Mouse (Mus musculus) limb, embryonic 14.5 days (tissue): ENCODE results near the gene Sh2d7. TPM values are rescaled to one million over a fixed set of nuclear protein-coding genes. Genes with fewer than 3 reads are reported as not detected.

Experiments used
- ATAC-seq: fragments of 200-750 bp; cut with Nextera tagmentation; 2 replicates; pipeline ENCODE4 v1.8.0; 2017; ENCODE audit warnings: low read depth, moderate number of reproducible peaks, moderate TSS enrichment; ENCODE audit not compliant: low FRiP score
- DNase-seq: peaks from one replicate; pipeline ENCODE4 v3.0.0-alpha.2; 2015; ENCODE audit warnings: low spot score
- H3K27ac ChIP-seq: fragments of 300-500 bp; sonication (generic); replicated peaks from 2 replicates; pipeline ENCODE4 v1.5.1; 2014; ENCODE audit warnings: low read depth, mild to moderate bottlenecking, low read length, moderate library complexity, mixed read lengths
- H3K27me3 ChIP-seq: fragments of 300-500 bp; sonication (generic); 2 replicates; pipeline ENCODE4 v1.6.1; 2014; ENCODE audit warnings: low read length, mixed read lengths; ENCODE audit not compliant: control insufficient read depth, insufficient read depth
- H3K36me3 ChIP-seq: fragments of 300-500 bp; sonication (generic); 2 replicates; pipeline ENCODE4 v1.6.1; 2014; ENCODE audit warnings: mild to moderate bottlenecking, low read length, moderate library complexity, mixed read lengths; ENCODE audit not compliant: control insufficient read depth, insufficient read depth
- H3K4me1 ChIP-seq: fragments of 300-500 bp; sonication (generic); 2 replicates; pipeline ENCODE4 v1.6.1; 2014; ENCODE audit warnings: antibody characterized with exemption, low read length, mixed read lengths; ENCODE audit not compliant: control insufficient read depth, insufficient read depth
- H3K4me2 ChIP-seq: fragments of 300-500 bp; sonication (generic); replicated peaks from 2 replicates; pipeline ENCODE4 v1.6.1; 2014; ENCODE audit warnings: low read depth, mild to moderate bottlenecking, low read length, moderate library complexity; ENCODE audit not compliant: severe bottlenecking
- H3K4me3 ChIP-seq: fragments of 300-500 bp; sonication (generic); replicated peaks from 2 replicates; pipeline ENCODE4 v1.5.1; 2014; ENCODE audit warnings: low read length
- H3K9ac ChIP-seq: fragments of 300-500 bp; sonication (generic); 2 replicates; pipeline ENCODE4 v1.6.1; 2014; ENCODE audit warnings: mild to moderate bottlenecking, low read depth, low read length, moderate library complexity; ENCODE audit not compliant: severe bottlenecking
- H3K9me3 ChIP-seq: fragments of 300-500 bp; sonication (generic); 2 replicates; pipeline ENCODE4 v1.6.1; 2016; ENCODE audit warnings: low read length; ENCODE audit not compliant: control insufficient read depth
- POLR2A ChIP-seq: fragments of 200-500 bp; IDR thresholded peaks from 2 replicates; pipeline ENCODE4 v1.8.0; 2012; ENCODE audit warnings: inconsistent platforms, mild to moderate bottlenecking, moderate library complexity, borderline replicate concordance; ENCODE audit not compliant: insufficient read depth, insufficient read length; ENCODE audit errors: extremely low read depth
- WGBS: fragments of 180-500 bp; shearing (Covaris S2); extraction: QIAGEN DNeasy Blood & Tissue Kit; methylation state at CpG from one replicate; pipeline ENCODE4 v1.1.7; 2014; 5-methylcytosine and 5-hydroxymethylcytosine counted together
- polyA plus RNA-seq, 2 experiments: library from polyadenylated mRNA; depleted of rRNA in 1 of 2; stranded (reverse) in 1 of 2; unstranded in 1 of 2; fragments of >200 nt; fragmentation: Nextera tagmentation in 1 of 2; extraction: Ambion mirVana in 1 of 2; gene quantifications; 2 replicates each; pipeline versions ENCODE4 v1.2.1 to v1.2.3; 2012 to 2014

Sh2d7 gene
- polyA plus RNA-seq, 2 experiments, result not detected

DNA sequence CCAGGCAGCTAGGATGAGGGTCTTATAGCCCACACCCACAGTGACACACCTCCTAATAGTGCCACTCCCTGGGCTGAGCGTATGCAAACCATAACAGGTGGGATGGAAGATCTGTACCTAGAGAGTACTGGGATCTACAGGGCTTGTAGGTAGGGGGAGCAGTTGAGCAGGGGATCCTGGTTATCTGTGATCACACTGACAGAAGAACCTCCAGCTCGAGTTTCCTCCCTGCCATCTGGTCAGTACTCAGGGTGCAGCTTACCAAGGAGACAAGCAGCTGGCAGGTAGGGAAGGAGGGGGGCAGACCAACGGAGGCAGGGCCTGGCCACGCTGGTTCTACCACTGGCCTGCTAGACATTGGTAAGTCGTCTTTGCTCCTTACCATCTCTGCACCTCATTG is 13.6 kb downstream of the Sh2d7 start:
- TF ChIP-seq POLR2A, result no peak
- Histone ChIP-seq H3K4me1 (no peaks in the 10 kb centered on the region), H3K4me3 (no peak overlapping the region), H3K9me3 (no peaks in the 10 kb centered on the region), H3K27ac (no peak overlapping the region), H3K9ac (no peak overlapping the region), H3K36me3 (no peaks in the 10 kb centered on the region), H3K4me2 (no peak overlapping the region), H3K27me3 (no peaks in the 10 kb centered on the region)
- ATAC-seq (no peak), DNase-seq (no peak)
- WGBS, result 23% methylated on average over 5 of the region's 5 CpGs

DNA sequence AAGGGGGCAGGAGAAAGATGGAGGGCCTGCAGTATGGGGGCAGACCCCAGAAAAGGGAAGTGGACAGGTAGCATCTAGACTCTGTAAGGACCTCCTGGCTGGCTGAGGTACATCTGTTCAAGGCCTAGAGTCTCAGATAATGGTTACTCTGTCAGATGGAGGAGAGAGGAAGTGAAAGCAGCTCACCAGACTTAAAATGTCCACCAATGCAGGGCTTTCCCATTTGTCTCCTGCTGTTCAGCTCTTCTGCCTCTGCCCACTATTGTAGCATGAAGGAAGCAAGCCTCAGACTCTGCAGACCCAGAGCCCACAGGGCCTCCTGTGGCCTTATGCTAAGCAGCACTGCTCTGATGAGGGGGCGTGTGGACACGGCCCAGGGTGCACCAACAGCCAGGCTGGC is 16.3 kb downstream of the Sh2d7 start:
- TF ChIP-seq POLR2A, result no peak

DNA sequence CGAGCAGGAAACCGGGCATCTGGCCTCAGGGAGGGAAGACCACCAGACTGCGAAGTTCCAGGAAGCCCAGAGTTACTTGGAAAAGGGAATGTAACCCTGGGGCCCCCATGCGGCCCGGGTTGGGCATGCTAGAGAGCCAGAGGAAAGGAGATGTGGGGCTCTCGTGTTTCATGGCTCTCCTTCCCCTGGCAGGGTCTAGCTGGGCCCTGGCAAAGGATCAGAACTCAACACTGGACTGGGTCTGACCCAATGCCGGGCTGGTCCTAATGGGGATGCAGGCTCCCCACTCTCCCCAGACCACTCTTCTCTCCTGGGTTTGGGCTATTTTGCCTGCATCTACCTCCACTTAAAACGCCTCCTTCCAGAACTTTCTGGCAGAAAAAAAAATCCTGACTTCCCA is 19.9 kb downstream of the Sh2d7 start:
- no peaks in the 10 kb centered on the region for H3K36me3 ChIP-seq
- ATAC-seq (no peak), DNase-seq (no peak)
- no peak overlapping the region for H3K4me3 ChIP-seq
- H3K4me1 ChIP-seq, result no peaks in the 10 kb centered on the region; the same call in 1 of the 2 replicates
- H3K9me3 ChIP-seq, result no peaks in the 10 kb centered on the region
- H3K27ac ChIP-seq, result no peak overlapping the region
- TF ChIP-seq POLR2A, result no peak
- H3K9ac ChIP-seq, result no peak overlapping the region
- WGBS, result 63% methylated on average over 8 of the region's 8 CpGs
- H3K4me2 ChIP-seq, result no peak overlapping the region
- no peaks in the 10 kb centered on the region for H3K27me3 ChIP-seq

More for the DNA sequence above, 16.3 kb downstream of the Sh2d7 start:
- DNase-seq (no peak), ATAC-seq (no peak)
- Histone ChIP-seq H3K4me1 (no peaks in the 10 kb centered on the region; the same call in 1 of the 2 replicates), H3K9ac (no peak overlapping the region), H3K4me2 (no peak overlapping the region), H3K9me3 (no peaks in the 10 kb centered on the region), H3K4me3 (no peak overlapping the region), H3K27me3 (no peaks in the 10 kb centered on the region), H3K36me3 (no peaks in the 10 kb centered on the region), H3K27ac (no peak overlapping the region)
- 82% methylated on average over 2 of the region's 2 CpGs for WGBS

DNA sequence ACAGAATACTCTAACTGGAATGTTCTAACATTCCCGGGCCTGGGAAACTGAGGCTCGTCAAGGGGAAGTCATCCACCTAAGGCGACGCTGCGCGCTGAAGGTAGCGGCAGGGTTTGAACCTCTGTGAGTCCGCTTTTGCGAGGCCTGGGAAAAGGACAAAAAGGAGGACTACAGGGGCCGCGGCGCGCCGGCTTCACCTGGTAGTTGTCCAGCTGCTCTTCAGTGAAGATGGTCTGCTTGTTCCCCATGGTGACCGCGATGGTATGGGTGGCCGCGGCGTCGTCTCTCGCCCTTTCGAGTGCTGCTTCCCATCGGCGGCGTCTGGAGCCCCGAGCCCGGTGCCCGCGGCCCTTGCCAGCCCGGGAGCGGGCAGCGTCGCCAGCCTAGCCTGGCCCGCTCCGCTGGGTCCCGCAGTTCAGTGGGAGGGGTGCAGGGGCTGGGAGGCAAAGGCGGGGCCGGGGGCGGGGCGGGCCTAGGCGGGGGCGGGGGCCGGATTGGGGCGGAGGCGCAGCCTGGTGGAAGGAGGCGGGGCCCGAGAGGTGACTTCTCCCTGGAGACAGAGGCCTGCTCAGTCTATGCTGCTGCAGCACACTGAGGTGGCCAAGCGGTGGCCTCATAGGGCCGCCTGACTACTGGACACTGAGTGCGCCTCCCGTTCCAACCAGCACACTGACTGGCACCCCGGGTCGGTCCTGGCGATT is 21.1 kb downstream of the Sh2d7 start, which contains the start of gene Cib2:
Cib2 (minus strand) TSS at position 448 of the 701 bp plus-strand sequence.
- peak; percentile 92 for ATAC-seq
- Histone ChIP-seq H3K4me3 (peak within 1 kb of the TSS; percentile 60), H3K4me2 (peak within 1 kb of the TSS; percentile 86), H3K27me3 (no peaks in the 10 kb centered on the region), H3K9me3 (no peaks in the 10 kb centered on the region), H3K36me3 (no peaks in the 10 kb centered on the region), H3K4me1 (no peaks in the 10 kb centered on the region; the same call in 1 of the 2 replicates), H3K27ac (no peak within 1 kb of the TSS), H3K9ac (peak within 1 kb of the TSS; percentile 63)
- 2% methylated on average over 43 of the region's 54 CpGs for WGBS
- DNase-seq, result peak; percentile 90
- 0 out of 2 replicates have a peak, but pooled peaks have one; percentile 14 for TF ChIP-seq POLR2A

DNA sequence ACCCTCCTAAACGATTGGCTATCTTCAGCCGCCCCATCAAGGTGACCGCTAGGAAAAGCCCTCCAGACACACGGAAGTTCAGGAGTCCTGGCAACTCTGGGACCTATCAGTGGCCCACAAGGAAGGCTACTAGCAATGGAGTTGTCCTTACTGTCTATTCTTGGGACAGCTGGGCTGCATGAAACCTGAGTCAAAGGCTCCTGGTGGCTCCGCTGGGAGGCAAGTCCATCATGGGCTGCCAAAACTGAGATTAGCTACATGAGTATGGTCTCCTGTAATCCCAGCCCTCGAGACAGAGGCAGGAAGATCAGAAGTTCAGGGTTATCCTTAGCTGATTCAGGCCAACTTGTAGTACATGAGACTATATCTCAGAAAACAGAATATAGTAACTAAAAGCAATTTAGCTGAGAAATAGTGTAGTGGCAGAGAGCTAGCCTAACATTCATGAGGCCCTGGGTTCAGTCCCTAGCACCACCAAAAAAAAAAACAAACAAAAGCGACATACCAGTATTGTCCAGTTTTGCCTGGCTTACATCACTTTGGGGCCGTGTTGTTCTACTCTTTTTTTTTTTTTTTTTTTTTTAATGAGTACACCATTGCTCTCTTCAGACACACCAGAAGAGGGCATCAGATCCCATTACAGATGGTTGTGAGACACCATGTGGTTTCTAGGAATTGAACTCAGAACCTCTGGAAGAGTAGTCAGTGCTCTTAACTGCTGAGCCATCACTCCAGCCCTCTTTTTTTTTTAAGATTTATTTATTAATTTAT is 22.2 kb downstream of the Sh2d7 start:
- Histone ChIP-seq H3K4me2 (no peak overlapping the region), H3K4me1 (no peaks in the 10 kb centered on the region; the same call in 1 of the 2 replicates), H3K4me3 (no peak overlapping the region), H3K27ac (no peak overlapping the region), H3K36me3 (no peaks in the 10 kb centered on the region), H3K27me3 (no peaks in the 10 kb centered on the region), H3K9me3 (no peaks in the 10 kb centered on the region), H3K9ac (no peak overlapping the region)
- WGBS, result 87% methylated on average over 8 of the region's 8 CpGs
- ATAC-seq, result no peak
- no peak for DNase-seq
- TF ChIP-seq POLR2A, result no peak
